Mouse (Mus musculus) hematopoietic stem cell, adult 5-6 weeks (primary cell): Measurements from ENCODE around the gene 1700003F12Rik. TPM values are rescaled to one million over a fixed set of nuclear protein-coding genes. Genes with fewer than 3 reads are reported as not detected.

ENCODE experiments used
- ATAC-seq, 2 experiments: fragments of 125-278 bp in 1 of 2; replicated peaks in 1 of 2; 2 replicates each; pipeline ENCODE4 v1.8.0; 2016 to 2017; ENCODE audit warnings: inconsistent platforms in 2 of 2, mild to moderate bottlenecking in 2 of 2, moderate number of reproducible peaks in 2 of 2, low read depth in 1 of 2, moderate TSS enrichment in 1 of 2; ENCODE audit not compliant: low FRiP score in 2 of 2, poor library complexity in 2 of 2, severe bottlenecking in 2 of 2, insufficient read depth in 1 of 2, low TSS enrichment in 1 of 2
- total RNA-seq: library from RNA; stranded (forward); fragments of 172-1452, 232-1000 nt; gene quantifications from 2 replicates; pipeline ENCODE4 v1.2.3, GENCODE M21; 2017

1700003F12Rik gene
- total RNA-seq, 1 experiment from 2014 or later = not detected

DNA sequence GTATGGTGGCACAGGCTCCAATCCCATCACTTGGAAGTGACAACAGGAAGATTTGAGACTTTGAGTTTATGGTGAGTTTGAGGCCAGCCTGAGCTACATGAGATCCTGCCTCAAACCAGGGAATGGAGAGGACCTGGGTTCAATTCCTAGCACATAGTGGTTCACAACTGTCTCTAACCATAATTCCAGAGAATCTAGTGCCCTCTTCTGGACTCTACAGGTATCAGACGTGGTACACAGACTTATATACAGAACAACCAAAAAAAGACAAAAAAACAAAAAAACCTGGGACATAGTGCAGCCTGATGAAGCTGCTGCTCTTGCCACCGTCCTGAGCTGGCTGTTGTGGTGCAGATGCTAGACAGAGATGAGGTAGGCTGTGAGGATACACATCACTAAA lies 5.3 kb upstream of the 1700003F12Rik start:
- no peak for ATAC-seq

DNA sequence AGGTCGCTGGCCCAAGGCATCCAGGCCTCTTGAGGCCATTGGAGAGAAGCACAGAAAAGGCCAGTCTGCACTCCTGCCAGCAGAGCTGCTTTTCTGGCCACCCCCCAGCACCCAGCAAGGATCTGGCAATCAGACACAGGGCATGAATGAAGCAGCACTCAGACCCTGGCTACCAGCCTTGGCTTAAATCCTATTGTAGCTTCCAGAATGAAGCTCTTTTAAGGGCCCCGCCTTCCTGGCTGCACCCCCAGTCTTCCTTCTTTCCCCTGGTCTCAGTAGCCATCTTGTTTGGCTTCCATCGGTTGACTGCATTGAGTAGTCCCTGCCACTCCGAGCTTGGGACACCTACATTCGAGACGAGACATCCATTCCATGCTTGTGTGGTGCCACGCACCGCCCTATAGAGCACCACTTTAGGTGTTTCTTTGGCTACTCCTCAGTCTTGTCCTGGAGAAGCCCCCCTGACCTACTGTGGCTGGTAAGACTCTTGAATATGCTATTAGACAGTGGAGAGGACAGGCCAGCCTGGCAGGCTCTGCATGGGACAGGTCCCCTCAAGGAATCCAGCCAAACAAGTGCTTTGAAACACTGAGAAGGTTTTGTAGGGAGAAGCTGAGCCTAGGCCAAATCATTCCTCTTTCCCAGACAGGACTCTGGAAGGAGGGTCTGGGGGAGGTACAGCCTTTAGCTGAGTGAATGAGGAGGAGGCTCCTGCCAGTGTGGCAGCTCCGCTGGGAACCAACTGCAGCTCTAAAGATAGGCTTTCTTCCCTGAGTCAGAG lies 3.1 kb upstream of the 1700003F12Rik start:
- no peak for ATAC-seq

DNA sequence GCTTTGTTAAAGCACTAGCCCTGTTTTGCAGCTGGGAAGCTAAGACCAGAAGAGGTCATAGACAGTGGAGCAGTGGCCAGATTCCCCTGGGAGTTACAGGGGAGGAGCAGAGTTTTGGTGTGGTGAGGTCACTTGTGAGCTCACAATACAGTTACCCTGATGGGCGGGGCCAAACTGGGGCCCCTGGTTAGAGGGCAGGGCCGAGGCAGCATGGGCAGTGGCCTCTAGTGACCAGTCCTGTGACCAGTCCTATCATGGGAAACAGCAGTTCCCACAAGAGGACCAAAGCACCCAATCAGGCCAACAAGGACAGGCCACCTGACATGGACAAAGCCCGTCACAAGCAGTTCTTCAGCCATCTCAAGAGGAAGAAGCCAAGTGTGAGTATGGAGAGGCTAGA lies 1.8 kb downstream of the 1700003F12Rik start:
- ATAC-seq = no peak

GRCm38 (mm10) chr2:154549127-154549885 lies 2.4 kb downstream of the 1700003F12Rik start:
- ATAC-seq = peak; percentile 29 to 40; a peak in 2 of 4 replicates

- no peak for ATAC-seq
Observed at GRCm38 (mm10) chr2:154549886-154550189, 3.0 kb downstream of the 1700003F12Rik start.

DNA sequence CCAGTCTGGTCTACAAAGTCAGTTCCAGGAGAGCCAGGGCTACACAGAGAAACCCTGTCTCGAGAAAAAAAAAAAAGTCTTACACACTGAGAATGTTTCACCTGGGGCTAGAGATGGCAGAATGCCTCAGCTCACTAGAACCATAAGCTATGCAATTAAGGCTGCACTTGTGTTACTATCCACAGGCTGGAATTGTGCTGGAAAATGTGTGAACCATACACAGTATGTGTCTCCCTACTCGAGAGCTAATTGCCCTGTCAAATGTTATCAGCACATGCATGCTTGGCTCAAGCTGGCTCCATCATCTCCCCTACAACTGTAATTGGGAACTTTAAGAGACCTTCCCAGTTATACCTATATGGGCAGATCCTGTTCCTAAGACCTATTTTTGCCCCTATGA lies 4.1 kb downstream of the 1700003F12Rik start:
- ATAC-seq = no peak

DNA sequence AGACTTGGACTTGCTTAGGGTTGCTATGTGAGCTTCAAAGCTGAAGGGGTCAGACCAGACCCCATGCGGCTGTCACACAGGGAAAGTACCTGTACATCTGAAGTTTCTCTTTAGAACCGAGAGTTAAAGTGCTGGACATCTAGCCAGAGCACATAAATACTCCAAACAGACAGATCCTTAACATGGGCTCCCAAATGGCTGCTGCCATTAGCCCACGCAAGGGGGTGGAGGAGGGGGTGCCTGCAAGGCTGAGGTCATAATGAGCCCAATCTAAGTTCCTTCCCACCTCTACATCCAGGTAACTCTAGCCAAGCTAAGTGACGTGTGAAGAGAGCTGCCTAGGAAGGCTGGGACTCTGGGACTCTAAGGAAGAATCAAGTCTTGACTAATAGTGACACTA lies 4.6 kb downstream of the 1700003F12Rik start, which contains the start of gene Actl10:
TSS of gene Actl10 (plus strand) at position 301 of the 400 bp plus-strand sequence.
- ATAC-seq = no peak

DNA sequence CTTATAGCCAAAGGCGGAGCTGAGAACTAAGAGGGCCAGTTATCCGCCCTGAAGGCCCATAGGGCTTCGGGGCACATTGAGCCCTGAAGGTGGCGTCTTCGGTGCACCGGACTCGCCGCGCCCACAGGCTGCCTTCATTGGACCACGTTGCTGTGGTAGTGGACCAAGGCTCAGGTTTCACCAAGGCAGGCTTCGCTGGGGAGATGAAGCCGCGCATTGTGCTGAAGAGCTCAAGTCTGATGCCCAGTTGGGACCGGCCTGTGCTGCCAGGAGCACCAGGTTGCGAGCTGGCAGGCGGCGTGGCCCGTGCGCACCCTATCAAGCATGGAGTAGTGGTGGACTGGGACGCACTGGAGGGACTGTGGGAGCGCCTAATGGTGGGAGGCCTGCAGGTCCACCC lies 5.0 kb downstream of the 1700003F12Rik start:
- ATAC-seq = peak in 1 of 2 experiments; percentile 4; a peak in 1 of 4 replicates

DNA sequence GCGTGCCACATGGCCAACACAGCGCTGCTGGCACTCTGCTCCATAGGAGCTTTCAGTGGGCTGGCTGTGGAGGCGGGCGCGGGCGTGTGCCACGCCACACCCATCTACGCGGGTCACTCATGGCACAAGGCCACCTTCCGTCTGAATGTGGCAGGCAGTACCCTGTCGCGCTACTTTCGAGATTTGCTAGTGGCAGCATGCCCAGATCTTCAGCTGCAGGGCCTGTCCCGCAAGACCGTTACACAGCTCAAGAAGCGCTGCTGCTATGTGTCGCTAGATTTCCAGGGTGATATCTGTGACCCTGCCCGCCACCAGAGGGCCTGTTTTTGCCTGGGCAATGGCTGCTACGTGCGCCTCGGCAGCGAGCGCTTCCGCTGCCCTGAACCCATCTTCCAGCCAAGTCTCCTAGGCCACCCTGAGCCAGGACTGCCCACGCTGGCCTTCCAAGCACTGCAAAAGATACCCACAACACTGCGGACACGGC lies 5.6 kb downstream of the 1700003F12Rik start:
- peak; percentile 82 to 88 for ATAC-seq

GRCm38 (mm10) chr2:154555235-154555634 lies 8.3 kb downstream of the 1700003F12Rik start:
- ATAC-seq = no peak

DNA sequence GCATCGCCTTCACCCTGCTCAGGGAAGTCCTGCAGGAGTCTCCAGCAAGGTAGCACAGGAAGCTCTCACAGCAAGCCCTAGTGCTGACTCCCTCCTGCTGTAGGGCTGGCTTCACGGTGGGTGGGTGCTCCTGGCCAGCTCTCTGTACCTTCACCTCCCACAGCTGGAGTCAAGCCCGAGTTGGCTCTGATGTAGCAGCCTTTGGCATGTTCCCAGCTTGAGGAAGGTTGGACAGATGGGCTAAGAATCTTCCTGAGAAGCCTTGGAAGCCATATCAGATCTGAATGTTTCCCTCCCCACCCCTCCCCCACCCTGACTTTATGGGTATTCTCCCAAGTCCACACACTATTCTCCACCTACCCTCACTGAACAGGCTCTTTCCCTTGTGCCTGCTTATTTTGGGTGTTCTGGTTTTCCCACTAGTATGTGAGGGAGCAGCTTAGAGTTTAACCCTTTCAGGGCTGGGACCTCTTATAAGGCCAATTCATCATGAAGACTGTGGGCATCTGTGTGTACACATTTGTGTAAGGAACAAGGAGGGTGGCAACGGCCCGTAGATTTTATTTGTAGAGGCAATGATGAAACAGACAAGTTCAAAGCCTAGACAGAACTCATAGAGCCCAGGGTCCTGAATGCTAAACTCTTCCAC lies 10.4 kb downstream of the 1700003F12Rik start:
- no peak for ATAC-seq

GRCm38 (mm10) chr2:154558264-154559039 lies 11.6 kb downstream of the 1700003F12Rik start, which contains the start of gene Necab3:
TSS of gene Necab3 (minus strand) at chr2:154558890.
- ATAC-seq = peak; percentile 24 to 81; a peak in 2 of 4 replicates

GRCm38 (mm10) chr2:154563612-154564170 lies 16.8 kb downstream of the 1700003F12Rik start:
- no peak for ATAC-seq

DNA sequence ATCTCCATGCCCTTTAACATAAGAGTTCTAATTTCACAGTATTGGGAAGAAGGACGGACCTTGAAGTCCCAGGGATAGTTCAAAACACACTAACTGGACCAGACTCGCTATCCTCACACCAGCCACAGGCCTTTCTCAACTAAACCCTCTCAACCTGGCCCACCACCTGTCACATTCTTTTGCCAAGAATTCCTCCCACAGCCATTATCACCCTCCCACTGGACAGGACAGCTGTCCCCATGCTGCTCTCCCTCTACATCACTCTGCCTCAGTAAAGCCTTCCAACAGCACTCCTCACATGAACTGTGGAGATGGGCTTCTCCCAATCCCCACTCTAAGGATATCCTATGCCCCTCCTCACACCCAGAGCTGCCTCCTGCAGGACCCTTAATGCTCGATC lies 18.7 kb downstream of the 1700003F12Rik start:
- no peak for ATAC-seq

GRCm38 (mm10) chr2:154566641-154567040 lies 19.8 kb downstream of the 1700003F12Rik start:
- ATAC-seq = no peak

GRCm38 (mm10) chr2:154567766-154568165 lies 20.9 kb downstream of the 1700003F12Rik start:
- ATAC-seq = no peak
